Mouse (Mus musculus) myocyte (in vitro differentiated cells): ENCODE results near the gene Gcn1l1.

Experiments
- CEBPB ChIP-seq: IDR thresholded peaks from 2 replicates; pipeline ENCODE4 v1.6.1; 2011; ENCODE audit warnings: mild to moderate bottlenecking, moderate library complexity; ENCODE audit not compliant: poor library complexity, insufficient read depth, severe bottlenecking
- MAX ChIP-seq: IDR thresholded peaks from one replicate; pipeline ENCODE4 v1.6.1; 2011; ENCODE audit warnings: low read depth, mild to moderate bottlenecking, control low read depth
- MYOD1 ChIP-seq, 3 experiments: IDR thresholded peaks; one replicate each; pipeline ENCODE4 v1.6.1; 2011; ENCODE audit warnings: control low read depth in 2 of 3, low read depth in 2 of 3, mild to moderate bottlenecking in 2 of 3, moderate library complexity in 1 of 3; ENCODE audit not compliant: insufficient read length in 2 of 3, control insufficient read depth in 1 of 3
- MYOG ChIP-seq, 3 experiments: IDR thresholded peaks; one replicate each; pipeline ENCODE4 v1.6.1; 2011; ENCODE audit warnings: control low read depth in 2 of 3, low read depth in 2 of 3, mild to moderate bottlenecking in 2 of 3; ENCODE audit not compliant: insufficient read length in 2 of 3, control insufficient read depth in 1 of 3, insufficient read depth in 1 of 3
- POLR2A ChIP-seq: IDR thresholded peaks from one replicate; pipeline ENCODE4 v1.6.1; 2011; ENCODE audit warnings: low read depth, mild to moderate bottlenecking, control low read depth, moderate library complexity; ENCODE audit not compliant: insufficient read length
- TCF12 ChIP-seq: IDR thresholded peaks from one replicate; pipeline ENCODE4 v1.6.1; 2011; ENCODE audit warnings: mild to moderate bottlenecking, control low read depth; ENCODE audit not compliant: poor library complexity, insufficient read depth, severe bottlenecking
- USF1 ChIP-seq: IDR thresholded peaks from one replicate; pipeline ENCODE4 v1.6.1; 2011; ENCODE audit warnings: low read depth, mild to moderate bottlenecking, control low read depth, moderate library complexity

DNA sequence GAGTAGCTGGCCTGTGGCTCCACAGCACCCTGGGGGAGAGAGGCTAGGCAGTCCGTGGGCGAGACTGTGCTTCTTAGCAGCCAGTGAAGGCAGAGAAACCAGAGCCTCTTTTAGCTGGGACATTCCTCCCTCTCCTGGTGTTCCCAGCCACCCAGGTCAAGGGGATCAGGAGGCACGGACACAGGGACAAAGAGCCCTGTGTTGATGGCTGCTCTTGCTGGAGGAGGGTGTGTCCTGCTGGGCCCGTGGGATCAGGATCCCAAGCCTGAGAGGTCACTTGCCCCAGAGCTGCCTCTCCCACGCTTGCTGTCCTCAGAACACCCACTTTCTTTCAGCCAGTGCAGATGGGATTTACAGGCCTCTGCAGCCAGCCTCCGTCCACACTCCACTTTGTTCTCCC, 18.0 kb upstream of the Gcn1l1 start:
- TF ChIP-seq POLR2A (no peak), USF1 (no peak), CEBPB (no peak), MYOD1 (IDR thresholded peaks at IDR 0.05; ENCODE audit: control insufficient read depth in 1 of 3, insufficient read length in 2 of 3, low read depth in 2 of 3) (no peak), MYOG (IDR thresholded peaks at IDR 0.05; ENCODE audit: control insufficient read depth in 1 of 3, insufficient read depth in 1 of 3, insufficient read length in 2 of 3, low read depth in 2 of 3) (no peak), MAX (no peak), TCF12 (no peak)
